Mouse (Mus musculus) heart, embryonic 11.5 days (tissue): ENCODE results near the gene Ccr5. TPM values are rescaled to one million over a fixed set of nuclear protein-coding genes. Genes with fewer than 3 reads are reported as not detected.
"Not testable (repeated sequence)": the region's sequence is repeated elsewhere in the genome, so short reads cannot be mapped to it uniquely, and the experiment has no call there.

Experiments used
- ATAC-seq: fragments of 200-750 bp; cut with Nextera tagmentation; replicated peaks from 2 replicates; pipeline ENCODE4 v1.8.0; 2017; ENCODE audit warnings: moderate library complexity; ENCODE audit not compliant: insufficient number of reproducible peaks, low FRiP score, low TSS enrichment
- H3K27ac ChIP-seq: fragments of 300-500 bp; sonication (generic); 2 replicates; pipeline ENCODE4 v1.5.1; 2014; ENCODE audit warnings: mild to moderate bottlenecking, low read depth, low read length
- H3K27me3 ChIP-seq: fragments of 300-500 bp; sonication (generic); 2 replicates; pipeline ENCODE4 v1.6.1; 2014; ENCODE audit warnings: mild to moderate bottlenecking, low read length, mixed read lengths; ENCODE audit not compliant: control insufficient read depth, insufficient read depth
- H3K36me3 ChIP-seq: fragments of 300-500 bp; sonication (generic); 2 replicates; pipeline ENCODE4 v1.6.1; 2014; ENCODE audit warnings: mild to moderate bottlenecking, low read length, moderate library complexity, mixed read lengths; ENCODE audit not compliant: control insufficient read depth, insufficient read depth
- H3K4me1 ChIP-seq: fragments of 300-500 bp; sonication (generic); 2 replicates; pipeline ENCODE4 v1.6.1; 2014; ENCODE audit warnings: low read length; ENCODE audit not compliant: control insufficient read depth, insufficient read depth
- H3K4me2 ChIP-seq: fragments of 300-500 bp; sonication (generic); 2 replicates; pipeline ENCODE4 v1.6.1; 2014; ENCODE audit warnings: mild to moderate bottlenecking, moderate library complexity
- H3K4me3 ChIP-seq: fragments of 300-500 bp; sonication (generic); 2 replicates; pipeline ENCODE4 v1.5.1; 2014; ENCODE audit warnings: low read depth, low read length
- H3K9ac ChIP-seq: fragments of 300-500 bp; sonication (generic); 2 replicates; pipeline ENCODE4 v1.6.1; 2014; ENCODE audit warnings: mild to moderate bottlenecking, low read depth, low read length, moderate library complexity
- H3K9me3 ChIP-seq: fragments of 300-500 bp; sonication (generic); replicated peaks from 2 replicates; pipeline ENCODE4 v1.6.1; 2016; ENCODE audit warnings: low read length; ENCODE audit not compliant: control insufficient read depth
- WGBS: fragments of 180-500 bp; shearing (Covaris S2); extraction: QIAGEN DNeasy Blood & Tissue Kit; methylation state at CpG from one replicate; pipeline ENCODE4 v1.1.7; 2014; ENCODE audit not compliant: insufficient replicate concordance; 5-methylcytosine and 5-hydroxymethylcytosine counted together
- polyA plus RNA-seq: library from polyadenylated mRNA; unstranded; fragments of >200 nt; fragmentation: Nextera tagmentation; extraction: Ambion mirVana; gene quantifications from 2 replicates; pipeline ENCODE4 v1.2.1, GENCODE M21; 2014

Gene Ccr5
- 0.03 and 1.1 TPM in 2 replicates for polyA plus RNA-seq

GRCm38 (mm10) chr9:124121387-124122184 lies at the start of gene Ccr5:
Gene Ccr5 (plus strand): TSS chr9:124121543.
- WGBS, result 62% methylated on average over 3 of the region's 3 CpGs

GRCm38 (mm10) chr9:124079803-124080202 lies 41.5 kb upstream of the Ccr5 start:
- no peaks in the 10 kb centered on the region for H3K9me3 ChIP-seq
- 54% methylated on average over 4 of the region's 4 CpGs for WGBS
- ATAC-seq, result no peak
- H3K27me3 ChIP-seq, result no peaks in the 10 kb centered on the region
- no peak overlapping the region for H3K27ac ChIP-seq
- H3K36me3 ChIP-seq, result no peaks in the 10 kb centered on the region
- H3K9ac ChIP-seq, result no peak overlapping the region
- no peaks in the 10 kb centered on the region for H3K4me1 ChIP-seq
- H3K4me2 ChIP-seq, result no peak overlapping the region
- H3K4me3 ChIP-seq, result no peak overlapping the region

More at GRCm38 (mm10) chr9:124121387-124122184, at the start of gene Ccr5:
- no peak within 1 kb of the TSS for H3K4me3 ChIP-seq
- H3K9me3 ChIP-seq, result no peaks in the 10 kb centered on the region
- H3K27ac ChIP-seq, result no peak within 1 kb of the TSS
- no peaks in the 10 kb centered on the region for H3K27me3 ChIP-seq
- no peak within 1 kb of the TSS for H3K9ac ChIP-seq
- no peak for ATAC-seq
- 0 out of 2 replicates have a peak, but pooled peaks cover 3% of the 10 kb centered on the region for H3K4me1 ChIP-seq
- H3K36me3 ChIP-seq, result no peaks in the 10 kb centered on the region
- H3K4me2 ChIP-seq, result no peak within 1 kb of the TSS

- H3K4me2 ChIP-seq, H3K4me3 ChIP-seq, H3K27ac ChIP-seq, H3K4me1 ChIP-seq, H3K27me3 ChIP-seq, H3K36me3 ChIP-seq, H3K9me3 ChIP-seq, ATAC-seq, H3K9ac ChIP-seq: not testable (repeated sequence)
- 86% methylated on average over 12 of the region's 13 CpGs for WGBS
Measured at GRCm38 (mm10) chr9:124080471-124080870, 40.9 kb upstream of the Ccr5 start.

GRCm38 (mm10) chr9:124090441-124090840 lies 30.9 kb upstream of the Ccr5 start:
- no peak overlapping the region for H3K4me2 ChIP-seq
- no peak for ATAC-seq
- H3K27me3 ChIP-seq, result no peaks in the 10 kb centered on the region
- H3K9ac ChIP-seq, result no peak overlapping the region
- H3K9me3 ChIP-seq, result no peaks in the 10 kb centered on the region
- no peaks in the 10 kb centered on the region for H3K4me1 ChIP-seq
- H3K27ac ChIP-seq, result no peak overlapping the region
- 76% methylated on average over 1 of the region's 1 CpGs for WGBS
- H3K36me3 ChIP-seq, result no peaks in the 10 kb centered on the region
- no peak overlapping the region for H3K4me3 ChIP-seq

- no peak for ATAC-seq
- H3K9ac ChIP-seq, result no peak overlapping the region
- 83% methylated on average over 1 of the region's 1 CpGs for WGBS
- no peak overlapping the region for H3K4me2 ChIP-seq
- no peak overlapping the region for H3K27ac ChIP-seq
- no peak overlapping the region for H3K4me3 ChIP-seq
- no peaks in the 10 kb centered on the region for H3K27me3 ChIP-seq
- H3K9me3 ChIP-seq, result no peaks in the 10 kb centered on the region
- H3K36me3 ChIP-seq, result no peaks in the 10 kb centered on the region
- no peaks in the 10 kb centered on the region for H3K4me1 ChIP-seq
Measured at GRCm38 (mm10) chr9:124099127-124099526, 22.2 kb upstream of the Ccr5 start.

GRCm38 (mm10) chr9:124100357-124100756 lies 21.0 kb upstream of the Ccr5 start:
- Histone ChIP-seq H3K27me3 (no peaks in the 10 kb centered on the region), H3K9ac (no peak overlapping the region), H3K4me2 (no peak overlapping the region), H3K4me1 (no peaks in the 10 kb centered on the region), H3K4me3 (no peak overlapping the region), H3K9me3 (no peaks in the 10 kb centered on the region), H3K36me3 (no peaks in the 10 kb centered on the region), H3K27ac (no peak overlapping the region)
- ATAC-seq, result no peak
- WGBS, result 58% methylated on average over 1 of the region's 1 CpGs

- Histone ChIP-seq H3K9ac (no peak within 1 kb of the TSS), H3K27me3 (no peaks in the 10 kb centered on the region), H3K36me3 (no peaks in the 10 kb centered on the region), H3K9me3 (no peaks in the 10 kb centered on the region), H3K4me3 (no peak within 1 kb of the TSS), H3K4me1 (no peaks in the 10 kb centered on the region), H3K4me2 (no peak within 1 kb of the TSS), H3K27ac (no peak within 1 kb of the TSS)
- 83% methylated on average over 4 of the region's 4 CpGs for WGBS
- no peak for ATAC-seq
Measured at GRCm38 (mm10) chr9:124101723-124102122, 19.6 kb upstream of the Ccr5 start, which contains the start of gene Ccr2. Gene Ccr2 (plus strand): TSS chr9:124101950.

- Histone ChIP-seq H3K4me2 (no peak overlapping the region), H3K27ac (no peak overlapping the region), H3K36me3 (no peaks in the 10 kb centered on the region), H3K9me3 (no peaks in the 10 kb centered on the region), H3K9ac (no peak overlapping the region), H3K4me3 (no peak overlapping the region), H3K4me1 (no peaks in the 10 kb centered on the region), H3K27me3 (no peaks in the 10 kb centered on the region)
- ATAC-seq, result no peak
- WGBS, result 38% methylated on average over 1 of the region's 1 CpGs
Measured at GRCm38 (mm10) chr9:124103199-124103598, 18.1 kb upstream of the Ccr5 start.

- no peaks in the 10 kb centered on the region for H3K36me3 ChIP-seq
- H3K4me1 ChIP-seq, result no peaks in the 10 kb centered on the region
- no peaks in the 10 kb centered on the region for H3K27me3 ChIP-seq
Measured at GRCm38 (mm10) chr9:124105196-124105595, 16.1 kb upstream of the Ccr5 start.

More at GRCm38 (mm10) chr9:124105196-124105595, 16.1 kb upstream of the Ccr5 start:
- Histone ChIP-seq H3K9ac (no peak overlapping the region), H3K4me2 (no peak overlapping the region), H3K27ac (no peak overlapping the region), H3K9me3 (no peaks in the 10 kb centered on the region), H3K4me3 (no peak overlapping the region)
- no peak for ATAC-seq
